Mouse (Mus musculus) kidney, embryonic 16.5 days (tissue): ENCODE measurements around the gene Ank2. TPM values are rescaled to one million over a fixed set of nuclear protein-coding genes. Genes with fewer than 3 reads are reported as not detected.

Experiments used
- ATAC-seq: fragments of 200-750 bp; cut with Nextera tagmentation; 2 replicates; pipeline ENCODE4 v1.8.0; 2017; ENCODE audit warnings: moderate TSS enrichment; ENCODE audit not compliant: low FRiP score, low TSS enrichment
- H3K27ac ChIP-seq: fragments of 300-500 bp; sonication (generic); 2 replicates; pipeline ENCODE4 v1.5.1; 2014; ENCODE audit warnings: low read length
- H3K27me3 ChIP-seq: fragments of 300-500 bp; sonication (generic); 2 replicates; pipeline ENCODE4 v1.6.1; 2014; ENCODE audit warnings: low read length, control low read depth, mixed read lengths; ENCODE audit not compliant: insufficient read depth
- H3K36me3 ChIP-seq: fragments of 300-500 bp; sonication (generic); 2 replicates; pipeline ENCODE4 v1.6.1; 2014; ENCODE audit warnings: low read length, control low read depth, mixed read lengths; ENCODE audit not compliant: insufficient read depth
- H3K4me1 ChIP-seq: fragments of 300-500 bp; sonication (generic); 2 replicates; pipeline ENCODE4 v1.6.1; 2014; ENCODE audit warnings: low read length, control low read depth, mixed read lengths; ENCODE audit not compliant: insufficient read depth
- H3K4me2 ChIP-seq: fragments of 300-500 bp; sonication (generic); replicated peaks from 2 replicates; pipeline ENCODE4 v1.6.1; 2014; ENCODE audit warnings: low read depth, low read length
- H3K4me3 ChIP-seq: fragments of 300-500 bp; sonication (generic); 2 replicates; pipeline ENCODE4 v1.5.1; 2014; ENCODE audit warnings: mild to moderate bottlenecking, low read length
- H3K9ac ChIP-seq: fragments of 300-500 bp; sonication (generic); replicated peaks from 2 replicates; pipeline ENCODE4 v1.6.1; 2014; ENCODE audit warnings: low read length
- H3K9me3 ChIP-seq: fragments of 300-500 bp; sonication (generic); 2 replicates; pipeline ENCODE4 v1.6.1; 2016; ENCODE audit warnings: low read length, control low read depth
- WGBS: fragments of 180-500 bp; shearing (Covaris S2); extraction: QIAGEN DNeasy Blood & Tissue Kit; methylation state at CpG from one replicate; pipeline ENCODE4 v1.1.7; 2014; 5-methylcytosine and 5-hydroxymethylcytosine counted together
- polyA plus RNA-seq: library from polyadenylated mRNA; unstranded; fragments of >200 nt; fragmentation: Nextera tagmentation; extraction: Ambion mirVana; gene quantifications from 2 replicates; pipeline ENCODE4 v1.2.1, GENCODE M21; 2015

The Ank2 gene
- polyA plus RNA-seq, 1 experiment from 2014 or later: 7.5 TPM

- no peaks in the 10 kb centered on the region for H3K36me3 ChIP-seq
- no peak overlapping the region for H3K27ac ChIP-seq
- no peak overlapping the region for H3K4me2 ChIP-seq
- H3K4me3 ChIP-seq: no peak overlapping the region
- no peaks in the 10 kb centered on the region for H3K27me3 ChIP-seq
- 80% methylated on average over 6 of the region's 6 CpGs for WGBS
- no peak overlapping the region for H3K9ac ChIP-seq
- peaks cover 6% of the 10 kb centered on the region; the same call in 1 of the 2 replicates for H3K9me3 ChIP-seq
- H3K4me1 ChIP-seq: no peaks in the 10 kb centered on the region
- no peak for ATAC-seq
Measured at GRCm38 (mm10) chr3:127369529-127369928, 129.6 kb downstream of the Ank2 start.

- no peaks in the 10 kb centered on the region for H3K4me1 ChIP-seq
- no peaks in the 10 kb centered on the region for H3K36me3 ChIP-seq
- no peak for ATAC-seq
- no peak overlapping the region for H3K4me3 ChIP-seq
- H3K27ac ChIP-seq: no peak overlapping the region
- H3K9ac ChIP-seq: no peak overlapping the region
- 81% methylated on average over 4 of the region's 4 CpGs for WGBS
- H3K4me2 ChIP-seq: no peak overlapping the region
- peaks cover 6% of the 10 kb centered on the region; the same call in 1 of the 2 replicates for H3K9me3 ChIP-seq
- H3K27me3 ChIP-seq: no peaks in the 10 kb centered on the region
Measured at GRCm38 (mm10) chr3:127367450-127367849, 131.7 kb downstream of the Ank2 start.

GRCm38 (mm10) chr3:127363512-127363911 is 135.6 kb downstream of the Ank2 start:
- H3K9me3 ChIP-seq: no peaks in the 10 kb centered on the region
- no peaks in the 10 kb centered on the region for H3K36me3 ChIP-seq
- no peak overlapping the region for H3K9ac ChIP-seq
- no peak overlapping the region for H3K4me2 ChIP-seq
- no peaks in the 10 kb centered on the region for H3K27me3 ChIP-seq
- WGBS: 92% methylated on average over 15 of the region's 15 CpGs
- H3K4me3 ChIP-seq: no peak overlapping the region
- H3K4me1 ChIP-seq: no peaks in the 10 kb centered on the region
- H3K27ac ChIP-seq: no peak overlapping the region
- ATAC-seq: no peak

GRCm38 (mm10) chr3:127362611-127363393 is 136.3 kb downstream of the Ank2 start:
- no peaks in the 10 kb centered on the region for H3K36me3 ChIP-seq
- 80% methylated on average over 9 of the region's 9 CpGs for WGBS
- no peaks in the 10 kb centered on the region for H3K27me3 ChIP-seq
- H3K4me1 ChIP-seq: no peaks in the 10 kb centered on the region
- no peak overlapping the region for H3K4me2 ChIP-seq
- no peak overlapping the region for H3K27ac ChIP-seq
- ATAC-seq: no peak
- no peak overlapping the region for H3K9ac ChIP-seq
- no peak overlapping the region for H3K4me3 ChIP-seq
- H3K9me3 ChIP-seq: no peaks in the 10 kb centered on the region

- no peak for ATAC-seq
Measured at GRCm38 (mm10) chr3:127361846-127362245, 137.3 kb downstream of the Ank2 start.

GRCm38 (mm10) chr3:127361384-127361783 is 137.8 kb downstream of the Ank2 start:
- Histone ChIP-seq H3K36me3 (no peaks in the 10 kb centered on the region), H3K4me1 (no peaks in the 10 kb centered on the region), H3K27ac (no peak overlapping the region), H3K4me2 (no peak overlapping the region), H3K27me3 (no peaks in the 10 kb centered on the region), H3K9me3 (no peaks in the 10 kb centered on the region), H3K4me3 (no peak overlapping the region), H3K9ac (no peak overlapping the region)
- 52% methylated on average over 5 of the region's 5 CpGs for WGBS
- no peak for ATAC-seq

More at GRCm38 (mm10) chr3:127361846-127362245, 137.3 kb downstream of the Ank2 start:
- WGBS: 79% methylated on average over 8 of the region's 8 CpGs
- H3K9ac ChIP-seq: no peak overlapping the region
- no peak overlapping the region for H3K27ac ChIP-seq
- H3K36me3 ChIP-seq: no peaks in the 10 kb centered on the region
- no peak overlapping the region for H3K4me2 ChIP-seq
- no peaks in the 10 kb centered on the region for H3K4me1 ChIP-seq
- H3K27me3 ChIP-seq: no peaks in the 10 kb centered on the region
- H3K4me3 ChIP-seq: no peak overlapping the region
- no peaks in the 10 kb centered on the region for H3K9me3 ChIP-seq

GRCm38 (mm10) chr3:127355252-127355651 is 143.9 kb downstream of the Ank2 start:
- no peak for ATAC-seq
- 48% methylated on average over 5 of the region's 5 CpGs for WGBS

GRCm38 (mm10) chr3:127350602-127351362 is 148.4 kb downstream of the Ank2 start:
- Histone ChIP-seq H3K27ac (no peak overlapping the region), H3K36me3 (no peaks in the 10 kb centered on the region), H3K9ac (no peak overlapping the region), H3K4me2 (no peak overlapping the region), H3K4me1 (no peaks in the 10 kb centered on the region), H3K27me3 (no peaks in the 10 kb centered on the region), H3K9me3 (peaks cover 3% of the 10 kb centered on the region; the same call in 1 of the 2 replicates), H3K4me3 (no peak overlapping the region)
- ATAC-seq: no peak
- 86% methylated on average over 9 of the region's 9 CpGs for WGBS

More at GRCm38 (mm10) chr3:127355252-127355651, 143.9 kb downstream of the Ank2 start:
- H3K4me3 ChIP-seq: no peak overlapping the region
- H3K27me3 ChIP-seq: no peaks in the 10 kb centered on the region
- H3K9ac ChIP-seq: no peak overlapping the region
- no peaks in the 10 kb centered on the region for H3K4me1 ChIP-seq
- H3K27ac ChIP-seq: no peak overlapping the region
- no peaks in the 10 kb centered on the region for H3K9me3 ChIP-seq
- H3K36me3 ChIP-seq: no peaks in the 10 kb centered on the region
- no peak overlapping the region for H3K4me2 ChIP-seq

- no peak overlapping the region for H3K4me2 ChIP-seq
- H3K36me3 ChIP-seq: no peaks in the 10 kb centered on the region
- H3K27me3 ChIP-seq: no peaks in the 10 kb centered on the region
- no peak overlapping the region for H3K4me3 ChIP-seq
- H3K9me3 ChIP-seq: peaks cover 3% of the 10 kb centered on the region; the same call in 1 of the 2 replicates
- H3K4me1 ChIP-seq: no peaks in the 10 kb centered on the region
- ATAC-seq: no peak
- H3K27ac ChIP-seq: no peak overlapping the region
- H3K9ac ChIP-seq: no peak overlapping the region
- WGBS: 66% methylated on average over 7 of the region's 7 CpGs
Measured at GRCm38 (mm10) chr3:127348926-127349325, 150.2 kb downstream of the Ank2 start.
